Comparison of ENCODE assay signal across 18 mouse cellular contexts in genomic region chr17:53718474-53718873, GRCm38 (mm10).
"Had no signal": no experiment of that assay in that cellular context is flagged by ENCODE, and none has a peak within 500 bp of the region (broad histone marks: within the 10 kb centered on the region; RNA-seq: fewer than 3 reads in every experiment).

No protein-coding gene starts in this region.

- ATAC-seq: liver, postnatal 0 days; lung, postnatal 0 days; midbrain, embryonic 15.5 days had no signal

- DNase-seq: kidney, adult 2 months; kidney, postnatal 25 days; layer of hippocampus, postnatal 36 days; liver, postnatal 0 days; lung, embryonic 14.5 days; thymus, postnatal 36 days had no signal

- H3K4me2 ChIP-seq: limb, embryonic 12.5 days; limb, embryonic 15.5 days; liver, embryonic 11.5 days; lung, embryonic 14.5 days; midbrain, embryonic 12.5 days; midbrain, embryonic 15.5 days; neural tube, embryonic 12.5 days; neural tube, embryonic 15.5 days had no signal

- H3K27me3 ChIP-seq: limb, embryonic 12.5 days; limb, embryonic 15.5 days; midbrain, embryonic 12.5 days; midbrain, embryonic 15.5 days; neural tube, embryonic 12.5 days; neural tube, embryonic 15.5 days had no signal

- H3K9ac ChIP-seq: limb, embryonic 12.5 days; limb, embryonic 15.5 days; liver, embryonic 14.5 days; liver, postnatal 0 days; lung, embryonic 14.5 days; midbrain, embryonic 12.5 days; midbrain, embryonic 15.5 days; neural tube, embryonic 12.5 days; neural tube, embryonic 15.5 days had no signal

- H3K4me3 ChIP-seq: left cerebral cortex, adult 2 months; limb, embryonic 12.5 days; limb, embryonic 15.5 days; midbrain, embryonic 12.5 days; midbrain, embryonic 15.5 days; neural tube, embryonic 12.5 days; neural tube, embryonic 15.5 days had no signal

- H3K36me3 ChIP-seq: limb, embryonic 12.5 days; limb, embryonic 15.5 days; midbrain, embryonic 12.5 days; midbrain, embryonic 15.5 days; neural tube, embryonic 12.5 days; neural tube, embryonic 15.5 days had no signal

- H3K27ac ChIP-seq: kidney, postnatal 0 days; left cerebral cortex, adult 2 months; limb, embryonic 12.5 days; limb, embryonic 15.5 days; liver, embryonic 14.5 days; macrophage; midbrain, embryonic 12.5 days; midbrain, embryonic 15.5 days; neural tube, embryonic 12.5 days; neural tube, embryonic 15.5 days had no signal

- H3K9me3 ChIP-seq: limb, embryonic 12.5 days; limb, embryonic 15.5 days; midbrain, embryonic 12.5 days; midbrain, embryonic 15.5 days; neural tube, embryonic 12.5 days; neural tube, embryonic 15.5 days had no signal

- H3K4me1 ChIP-seq: limb, embryonic 12.5 days; limb, embryonic 15.5 days; midbrain, embryonic 12.5 days; midbrain, embryonic 15.5 days; neural tube, embryonic 12.5 days; neural tube, embryonic 15.5 days had no signal
